Mouse (Mus musculus) limb, embryonic 15.5 days (tissue): ENCODE measurements around the gene Atg10. TPM values are rescaled to one million over a fixed set of nuclear protein-coding genes. Genes with fewer than 3 reads are reported as not detected.
"Not testable (repeated sequence)": the region's sequence is repeated elsewhere in the genome, so short reads cannot be mapped to it uniquely, and the experiment has no call there.

Experiments used
- ATAC-seq: fragments of 200-750 bp; cut with Nextera tagmentation; 2 replicates; pipeline ENCODE4 v1.8.0; 2017; ENCODE audit warnings: low read depth, moderate TSS enrichment; ENCODE audit not compliant: insufficient number of reproducible peaks, low FRiP score, low TSS enrichment
- H3K27ac ChIP-seq: fragments of 300-500 bp; sonication (generic); 2 replicates; pipeline ENCODE4 v1.5.1; 2015; ENCODE audit warnings: moderate library complexity, mild to moderate bottlenecking, inconsistent platforms
- H3K27me3 ChIP-seq: fragments of 300-500 bp; sonication (generic); 2 replicates; pipeline ENCODE4 v1.6.1; 2015; ENCODE audit warnings: inconsistent platforms
- H3K36me3 ChIP-seq: fragments of 300-500 bp; sonication (generic); 2 replicates; pipeline ENCODE4 v1.6.1; 2015; ENCODE audit warnings: inconsistent platforms
- H3K4me1 ChIP-seq: fragments of 300-500 bp; sonication (generic); 2 replicates; pipeline ENCODE4 v1.6.1; 2015; ENCODE audit warnings: inconsistent platforms
- H3K4me2 ChIP-seq: fragments of 300-500 bp; sonication (generic); 2 replicates; pipeline ENCODE4 v1.6.1; 2015; ENCODE audit warnings: mild to moderate bottlenecking, inconsistent platforms
- H3K4me3 ChIP-seq: fragments of 300-500 bp; sonication (generic); 2 replicates; pipeline ENCODE4 v1.5.1; 2015; ENCODE audit warnings: mild to moderate bottlenecking, inconsistent platforms
- H3K9ac ChIP-seq: fragments of 300-500 bp; sonication (generic); 2 replicates; pipeline ENCODE4 v1.6.1; 2015; ENCODE audit warnings: inconsistent platforms
- H3K9me3 ChIP-seq: fragments of 300-500 bp; sonication (generic); 2 replicates; pipeline ENCODE4 v1.6.1; 2016; ENCODE audit warnings: inconsistent platforms
- WGBS: fragments of 180-500 bp; shearing (Covaris S2); methylation state at CpG from one replicate; pipeline ENCODE4 v1.1.7; 2015; 5-methylcytosine and 5-hydroxymethylcytosine counted together
- polyA plus RNA-seq: library from polyadenylated mRNA; unstranded; fragments of >200 nt; fragmentation: Nextera tagmentation; extraction: Ambion mirVana; gene quantifications from 2 replicates; pipeline ENCODE4 v1.2.1, GENCODE M21; 2015

The Atg10 gene
- polyA plus RNA-seq, result 15.4 and 17.8 TPM in 2 replicates

- peak within 1 kb of the TSS; percentile 95 for H3K27ac ChIP-seq
Observed at GRCm38 (mm10) chr13:91223587-91224437, at the start of gene Atg10. TSS of gene Atg10 (minus strand) at chr13:91223968.

GRCm38 (mm10) chr13:91252406-91252805 lies 28.6 kb upstream of the Atg10 start:
- Histone ChIP-seq H3K36me3 (no peaks in the 10 kb centered on the region), H3K4me2 (no peak overlapping the region), H3K27me3 (no peaks in the 10 kb centered on the region), H3K9me3 (no peaks in the 10 kb centered on the region), H3K9ac (no peak overlapping the region), H3K27ac (no peak overlapping the region), H3K4me1 (no peaks in the 10 kb centered on the region), H3K4me3 (no peak overlapping the region)
- 86% methylated on average over 3 of the region's 3 CpGs for WGBS
- no peak for ATAC-seq

More at GRCm38 (mm10) chr13:91223587-91224437, at the start of gene Atg10:
- no peaks in the 10 kb centered on the region for H3K36me3 ChIP-seq
- H3K4me1 ChIP-seq, result peaks cover 8% of the 10 kb centered on the region; the same call in 1 of the 2 replicates
- no peaks in the 10 kb centered on the region for H3K27me3 ChIP-seq
- H3K4me3 ChIP-seq, result peak within 1 kb of the TSS; percentile 72
- H3K9ac ChIP-seq, result peak within 1 kb of the TSS; percentile 58
- H3K4me2 ChIP-seq, result peak within 1 kb of the TSS; percentile 45
- H3K9me3 ChIP-seq, result no peaks in the 10 kb centered on the region
- under 1% methylated on average over 52 of the region's 55 CpGs for WGBS
- peak; percentile 92 for ATAC-seq

DNA sequence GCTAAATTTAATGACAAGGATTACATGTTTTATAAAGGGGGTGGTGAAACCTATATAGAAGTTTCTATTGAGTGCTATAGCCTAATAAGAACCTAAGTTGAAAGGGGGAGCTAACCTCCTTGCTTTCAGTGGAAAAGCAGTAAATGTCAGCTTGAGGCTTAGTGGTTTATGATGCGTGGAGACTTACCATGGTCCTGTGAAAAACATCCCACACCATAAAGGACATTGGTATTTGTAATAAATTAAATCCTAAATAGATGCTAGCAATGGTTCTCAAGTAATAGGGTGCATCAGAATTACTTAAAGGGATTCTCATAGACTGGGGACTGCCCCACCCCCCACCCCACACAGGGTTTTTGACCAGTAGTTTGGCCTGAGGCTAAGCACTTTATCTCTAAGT lies 27.9 kb upstream of the Atg10 start:
- Histone ChIP-seq H3K4me1 (no peaks in the 10 kb centered on the region), H3K4me3 (no peak overlapping the region), H3K27ac (no peak overlapping the region), H3K9me3 (no peaks in the 10 kb centered on the region), H3K27me3 (no peaks in the 10 kb centered on the region), H3K9ac (no peak overlapping the region), H3K4me2 (no peak overlapping the region), H3K36me3 (no peaks in the 10 kb centered on the region)
- no peak for ATAC-seq
- WGBS, result 39% methylated on average over 1 of the region's 1 CpGs

DNA sequence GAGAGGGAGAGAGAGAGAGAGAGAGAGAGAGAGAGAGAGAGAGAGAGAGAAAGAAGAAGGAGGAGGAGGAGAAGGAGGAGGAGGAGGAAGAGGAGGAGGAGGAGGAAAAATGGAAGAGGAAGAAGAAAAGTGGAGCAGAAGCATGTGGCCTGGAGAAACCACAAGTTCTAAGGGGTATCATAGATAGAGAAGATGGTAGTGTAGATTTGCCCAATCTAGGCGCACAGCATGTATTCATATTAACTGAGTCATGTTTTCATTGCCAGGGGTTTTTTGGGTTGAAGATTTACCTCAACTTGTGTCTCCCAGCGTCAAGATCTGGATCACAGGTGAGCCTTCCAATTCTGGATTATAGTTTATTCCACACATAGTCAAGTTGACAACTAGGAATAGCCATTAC lies 26.3 kb upstream of the Atg10 start:
- not testable (repeated sequence) for H3K36me3 ChIP-seq, H3K4me2 ChIP-seq, H3K4me3 ChIP-seq, H3K27ac ChIP-seq, H3K27me3 ChIP-seq, H3K4me1 ChIP-seq, ATAC-seq, H3K9me3 ChIP-seq, H3K9ac ChIP-seq
- WGBS, result 83% methylated on average over 2 of the region's 2 CpGs

- Histone ChIP-seq H3K27me3 (no peaks in the 10 kb centered on the region), H3K9me3 (no peaks in the 10 kb centered on the region), H3K4me3 (no peak overlapping the region), H3K4me1 (no peaks in the 10 kb centered on the region), H3K36me3 (no peaks in the 10 kb centered on the region), H3K27ac (no peak overlapping the region), H3K9ac (no peak overlapping the region), H3K4me2 (no peak overlapping the region)
- no peak for ATAC-seq
- 58% methylated on average over 2 of the region's 2 CpGs for WGBS
Observed at GRCm38 (mm10) chr13:91246472-91246871, 22.7 kb upstream of the Atg10 start.

- Histone ChIP-seq H3K4me1 (peaks cover 3% of the 10 kb centered on the region; the same call in 1 of the 2 replicates), H3K4me2 (no peak overlapping the region), H3K9me3 (no peaks in the 10 kb centered on the region), H3K27ac (no peak overlapping the region), H3K9ac (no peak overlapping the region), H3K27me3 (no peaks in the 10 kb centered on the region), H3K36me3 (no peaks in the 10 kb centered on the region), H3K4me3 (no peak overlapping the region)
- 60% methylated on average over 3 of the region's 3 CpGs for WGBS
- ATAC-seq, result no peak
Observed at GRCm38 (mm10) chr13:91237976-91238375, 14.2 kb upstream of the Atg10 start.

DNA sequence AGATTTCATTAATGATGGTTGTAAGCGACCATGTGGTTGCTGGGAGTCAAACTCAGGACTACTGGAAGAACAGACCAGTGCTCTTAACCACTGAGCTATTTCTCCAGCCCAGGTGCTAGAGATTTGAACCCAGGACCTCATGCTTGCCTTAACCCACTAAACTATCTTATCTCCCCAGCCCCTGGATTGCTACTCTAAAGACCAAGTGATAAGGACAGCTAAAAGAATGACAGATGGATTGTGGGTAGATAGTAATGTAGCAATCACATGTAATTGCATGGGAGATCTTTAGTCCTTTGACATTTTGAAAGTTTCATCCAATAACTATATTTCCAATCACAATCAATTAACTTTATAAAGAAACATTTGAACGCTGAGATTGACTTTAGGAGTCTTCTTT lies 13.1 kb upstream of the Atg10 start:
- no peak overlapping the region for H3K9ac ChIP-seq
- ATAC-seq, result no peak
- no peaks in the 10 kb centered on the region for H3K9me3 ChIP-seq
- H3K36me3 ChIP-seq, result no peaks in the 10 kb centered on the region
- no peaks in the 10 kb centered on the region for H3K27me3 ChIP-seq
- WGBS, result 75% methylated on average over 2 of the region's 2 CpGs
- peaks cover 3% of the 10 kb centered on the region; the same call in 1 of the 2 replicates for H3K4me1 ChIP-seq
- H3K4me2 ChIP-seq, result no peak overlapping the region
- no peak overlapping the region for H3K4me3 ChIP-seq
- H3K27ac ChIP-seq, result no peak overlapping the region

DNA sequence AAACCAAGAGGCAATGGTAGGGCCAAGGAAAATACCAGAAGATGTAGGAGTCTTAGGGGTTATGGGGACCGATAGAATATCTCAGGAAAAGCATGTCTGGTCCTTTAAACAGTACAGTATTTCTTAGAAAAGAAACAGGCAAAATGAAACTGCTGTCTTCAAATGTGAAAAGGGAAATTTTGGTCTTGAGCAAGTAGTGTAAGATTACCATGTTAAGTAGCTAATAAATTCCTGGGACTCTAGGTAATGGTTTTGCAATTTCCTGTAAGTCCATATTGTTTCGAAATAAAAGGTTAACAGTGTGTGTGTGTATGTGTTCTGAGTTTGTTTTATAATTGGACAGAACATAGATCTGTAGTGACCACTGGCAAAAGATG lies 658 bp upstream of the Atg10 start:
- peak; percentile 41; the same call in 1 of the 2 replicates for ATAC-seq
- Histone ChIP-seq H3K9ac (no peak overlapping the region; the same call in 1 of the 2 replicates), H3K4me3 (peak overlapping the region; percentile 72), H3K4me1 (peaks cover 8% of the 10 kb centered on the region; the same call in 1 of the 2 replicates), H3K27ac (peak overlapping the region; percentile 95), H3K9me3 (no peaks in the 10 kb centered on the region), H3K27me3 (no peaks in the 10 kb centered on the region), H3K4me2 (peak overlapping the region; percentile 45), H3K36me3 (no peaks in the 10 kb centered on the region)
- 24% methylated on average over 2 of the region's 2 CpGs for WGBS

- H3K36me3 ChIP-seq, result no peaks in the 10 kb centered on the region
- H3K9me3 ChIP-seq, result no peaks in the 10 kb centered on the region
- 29% methylated on average over 1 of the region's 1 CpGs for WGBS
- no peak for ATAC-seq
- no peaks in the 10 kb centered on the region for H3K27me3 ChIP-seq
- peak overlapping the region; percentile 95 for H3K27ac ChIP-seq
- H3K4me3 ChIP-seq, result peak overlapping the region; percentile 72
- H3K9ac ChIP-seq, result peak overlapping the region; percentile 58; the same call in 1 of the 2 replicates
- H3K4me1 ChIP-seq, result peaks cover 8% of the 10 kb centered on the region; the same call in 1 of the 2 replicates
- peak overlapping the region; percentile 45 for H3K4me2 ChIP-seq
Observed at GRCm38 (mm10) chr13:91223063-91223462, 705 bp downstream of the Atg10 start.

- no peaks in the 10 kb centered on the region for H3K9me3 ChIP-seq
- H3K27me3 ChIP-seq, result no peaks in the 10 kb centered on the region
- 0 out of 2 replicates have a peak overlapping the region, but pooled peaks have one; percentile 11 for H3K27ac ChIP-seq
- no peak overlapping the region for H3K9ac ChIP-seq
- WGBS, result 68% methylated on average over 4 of the region's 4 CpGs
- no peak for ATAC-seq
- H3K4me3 ChIP-seq, result no peak overlapping the region
- peaks cover 8% of the 10 kb centered on the region; the same call in 1 of the 2 replicates for H3K4me1 ChIP-seq
- H3K36me3 ChIP-seq, result no peaks in the 10 kb centered on the region
- H3K4me2 ChIP-seq, result no peak overlapping the region
Observed at GRCm38 (mm10) chr13:91221696-91222095, 2.1 kb downstream of the Atg10 start.

GRCm38 (mm10) chr13:91217691-91218090 lies 6.1 kb downstream of the Atg10 start:
- Histone ChIP-seq H3K27ac (no peak overlapping the region), H3K9me3 (no peaks in the 10 kb centered on the region), H3K36me3 (peaks cover 5% of the 10 kb centered on the region; the same call in 1 of the 2 replicates), H3K4me2 (no peak overlapping the region), H3K27me3 (no peaks in the 10 kb centered on the region), H3K4me1 (no peaks in the 10 kb centered on the region), H3K4me3 (no peak overlapping the region), H3K9ac (no peak overlapping the region)
- 88% methylated on average over 2 of the region's 2 CpGs for WGBS
- ATAC-seq, result no peak

- no peak overlapping the region for H3K27ac ChIP-seq
- H3K9ac ChIP-seq, result no peak overlapping the region
- no peaks in the 10 kb centered on the region for H3K4me1 ChIP-seq
- H3K4me2 ChIP-seq, result no peak overlapping the region
- no peak for ATAC-seq
- no peak overlapping the region for H3K4me3 ChIP-seq
- H3K27me3 ChIP-seq, result no peaks in the 10 kb centered on the region
- H3K36me3 ChIP-seq, result peaks cover 5% of the 10 kb centered on the region; the same call in 1 of the 2 replicates
- WGBS, result 79% methylated on average over 3 of the region's 3 CpGs
- H3K9me3 ChIP-seq, result no peaks in the 10 kb centered on the region
Observed at GRCm38 (mm10) chr13:91216656-91217205, 7.0 kb downstream of the Atg10 start.
